Mouse (Mus musculus): Measurements from ENCODE around the gene Abcg5. TPM values are rescaled to one million over a fixed set of nuclear protein-coding genes. Genes with fewer than 3 reads are reported as not detected.

Abcg5 gene
- total RNA-seq, 2 experiments from 2014 or later: not detected

DNA sequence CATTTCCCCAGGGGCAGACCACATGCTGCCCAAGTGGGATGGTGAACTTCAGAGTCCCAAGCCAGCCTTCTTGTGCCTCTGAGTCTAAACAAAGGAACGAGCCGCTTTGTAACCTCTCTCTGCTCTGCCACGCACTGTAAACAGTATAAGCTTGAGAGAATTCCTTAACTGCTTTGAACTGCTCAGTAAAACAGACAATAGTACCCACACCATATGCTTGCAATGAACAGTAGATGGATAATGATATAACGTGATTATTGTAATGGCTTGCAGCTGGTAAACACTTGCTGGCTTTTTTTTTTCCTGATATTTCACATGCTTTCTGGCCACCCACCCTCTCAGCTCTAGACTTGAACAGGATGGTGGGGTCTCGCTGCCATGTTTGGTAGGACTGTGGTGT is 5.2 kb upstream of the Abcg5 start:
- ATAC-seq (replicated peaks; ENCODE audit: poor library complexity, severe bottlenecking): no peak

DNA sequence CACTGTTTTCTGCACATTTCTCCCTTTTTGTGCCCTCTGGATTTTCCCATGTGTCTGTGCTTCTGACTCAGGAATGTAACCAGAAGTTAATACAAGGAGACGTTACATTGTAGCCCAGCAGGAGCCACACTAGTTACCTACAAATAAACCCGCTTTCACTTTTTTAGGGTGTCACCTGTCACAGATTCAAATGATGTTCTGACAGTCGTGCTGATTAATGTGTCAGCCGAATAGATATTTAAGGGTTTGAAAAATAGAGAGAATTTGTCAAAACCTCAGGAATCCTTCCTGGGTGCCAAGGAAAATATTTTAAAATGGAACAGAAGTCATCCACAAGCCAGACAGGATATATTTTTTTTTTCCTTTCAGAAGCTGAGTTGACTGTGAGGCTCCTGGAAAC is 2.5 kb upstream of the Abcg5 start:
- ATAC-seq (replicated peaks; ENCODE audit: poor library complexity, severe bottlenecking): no peak

DNA sequence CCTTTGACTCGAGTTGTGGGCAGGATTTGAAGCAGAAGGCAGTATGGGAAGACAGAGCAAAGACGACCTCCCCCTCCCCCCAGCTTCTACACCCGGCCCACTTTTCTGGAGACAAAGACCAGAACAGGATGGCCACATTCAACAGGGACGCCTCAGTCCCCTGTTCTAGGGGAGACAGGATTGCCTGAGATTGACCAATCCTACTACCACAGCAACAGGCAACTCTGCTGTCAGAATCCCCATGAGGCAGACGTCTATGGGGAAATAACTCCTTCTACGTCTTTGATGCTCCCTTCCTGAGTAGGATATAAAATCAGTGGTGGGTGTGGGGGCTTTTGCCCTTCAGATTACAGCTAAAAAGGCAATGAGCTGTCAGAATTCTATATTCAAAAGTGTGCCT is 1.5 kb upstream of the Abcg5 start:
- ATAC-seq (replicated peaks; ENCODE audit: poor library complexity, severe bottlenecking): peak; percentile 66

DNA sequence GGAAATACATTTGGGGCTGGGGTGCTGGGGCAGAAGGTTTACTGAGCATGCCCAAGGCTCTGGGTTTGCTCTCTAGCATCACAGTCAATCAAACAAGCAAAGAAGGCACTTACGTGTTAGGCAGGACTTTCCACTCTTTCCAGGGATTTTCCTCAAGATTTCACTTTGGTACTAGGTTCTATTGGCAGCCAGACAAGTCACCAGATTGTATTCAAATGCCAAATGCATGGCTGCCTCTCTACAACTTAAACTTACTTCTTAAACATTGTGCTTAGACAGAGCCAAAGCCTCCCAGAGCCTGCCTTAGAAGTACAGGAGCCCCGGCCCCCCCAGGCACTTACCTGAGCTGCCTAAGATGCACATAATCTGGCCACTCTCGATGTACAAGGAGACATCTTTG is 1.1 kb downstream of the Abcg5 start:
- no peak for ATAC-seq (replicated peaks; ENCODE audit: poor library complexity, severe bottlenecking)

DNA sequence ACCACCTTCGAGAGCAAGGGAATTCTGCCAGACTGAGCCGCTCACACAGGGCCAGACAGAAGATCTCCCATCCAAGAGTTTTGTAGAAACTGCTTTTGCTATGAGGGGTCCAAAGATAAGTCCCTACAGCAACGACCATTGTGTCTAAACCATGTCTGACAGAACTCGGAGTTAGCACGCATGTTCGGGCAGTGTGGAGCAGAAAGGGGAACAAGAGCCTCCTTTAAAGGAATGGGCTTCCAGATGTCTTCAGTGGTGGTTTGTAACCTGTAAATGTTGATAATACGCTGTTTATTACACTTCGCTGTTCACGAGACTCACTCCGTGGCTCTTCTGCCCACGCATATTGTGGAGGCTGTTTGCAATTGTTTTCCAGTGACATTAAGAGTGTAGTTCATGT is 5.2 kb downstream of the Abcg5 start:
- peak; percentile 64 for ATAC-seq (replicated peaks; ENCODE audit: poor library complexity, severe bottlenecking)

DNA sequence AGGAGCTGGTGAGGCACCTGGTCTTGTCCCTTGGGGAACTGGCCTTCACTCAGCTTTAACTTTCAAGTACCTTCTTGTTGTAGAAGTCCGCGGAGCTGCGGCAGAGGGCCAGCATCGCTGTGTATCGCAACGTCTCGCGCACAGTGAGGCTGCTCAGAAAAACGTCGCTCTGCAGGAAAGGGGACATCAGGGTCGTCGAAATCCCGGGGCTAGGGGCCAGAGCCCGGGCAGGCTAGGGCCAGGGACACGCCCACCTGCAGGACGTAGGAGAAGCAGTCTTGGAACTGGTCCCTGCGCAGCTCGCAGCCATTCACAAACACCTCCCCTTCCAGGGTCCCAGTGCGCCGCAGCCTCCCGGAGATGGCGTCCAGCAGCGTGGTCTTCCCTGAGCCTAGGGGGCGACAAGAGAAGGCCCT is 6.9 kb downstream of the Abcg5 start, which contains the start of gene Abcg8:
Abcg8 (plus strand) TSS at position 352 of the 416 bp plus-strand sequence.
- peak; percentile 43 for ATAC-seq (replicated peaks; ENCODE audit: poor library complexity, severe bottlenecking)

DNA sequence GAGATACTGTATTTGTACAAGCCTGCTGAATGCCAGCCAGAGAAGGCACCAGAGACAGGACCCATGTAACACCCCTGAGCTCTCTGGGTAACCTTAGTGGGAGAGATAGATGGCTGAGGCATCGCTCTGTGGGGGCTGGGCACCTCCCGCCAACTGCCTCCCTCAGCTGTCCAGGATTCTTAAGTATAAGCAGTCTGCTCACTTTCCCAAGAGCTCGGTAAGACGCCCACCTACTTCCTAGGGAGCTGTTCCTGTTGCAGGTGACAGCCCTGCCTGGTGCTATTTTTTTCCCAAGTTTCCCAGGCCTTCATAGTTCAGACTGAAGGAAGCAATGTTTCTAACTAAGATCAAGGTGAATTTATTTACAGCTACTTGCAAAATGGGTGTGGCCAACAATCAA is 7.6 kb downstream of the Abcg5 start:
- no peak for ATAC-seq (replicated peaks; ENCODE audit: poor library complexity, severe bottlenecking)

DNA sequence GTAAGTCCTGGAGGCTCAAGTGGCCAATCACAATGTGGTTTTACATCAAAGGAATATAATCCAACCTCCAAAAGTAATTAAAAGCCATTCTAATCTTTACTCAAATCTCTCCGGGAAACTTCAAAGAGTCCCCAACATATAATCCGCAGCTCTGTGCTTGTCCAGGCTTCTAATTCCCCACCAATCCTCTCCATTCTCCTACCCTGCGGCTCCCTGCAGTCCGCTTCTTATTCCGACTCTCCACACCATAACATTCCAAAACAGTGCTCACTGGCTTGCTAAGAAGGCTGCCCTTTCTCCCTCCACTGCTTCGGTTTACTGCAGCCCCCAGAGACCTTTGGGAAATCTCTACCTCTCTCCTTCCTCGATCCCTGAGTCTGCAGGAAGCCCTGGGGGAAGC is 8.8 kb downstream of the Abcg5 start:
- ATAC-seq (replicated peaks; ENCODE audit: poor library complexity, severe bottlenecking): no peak

DNA sequence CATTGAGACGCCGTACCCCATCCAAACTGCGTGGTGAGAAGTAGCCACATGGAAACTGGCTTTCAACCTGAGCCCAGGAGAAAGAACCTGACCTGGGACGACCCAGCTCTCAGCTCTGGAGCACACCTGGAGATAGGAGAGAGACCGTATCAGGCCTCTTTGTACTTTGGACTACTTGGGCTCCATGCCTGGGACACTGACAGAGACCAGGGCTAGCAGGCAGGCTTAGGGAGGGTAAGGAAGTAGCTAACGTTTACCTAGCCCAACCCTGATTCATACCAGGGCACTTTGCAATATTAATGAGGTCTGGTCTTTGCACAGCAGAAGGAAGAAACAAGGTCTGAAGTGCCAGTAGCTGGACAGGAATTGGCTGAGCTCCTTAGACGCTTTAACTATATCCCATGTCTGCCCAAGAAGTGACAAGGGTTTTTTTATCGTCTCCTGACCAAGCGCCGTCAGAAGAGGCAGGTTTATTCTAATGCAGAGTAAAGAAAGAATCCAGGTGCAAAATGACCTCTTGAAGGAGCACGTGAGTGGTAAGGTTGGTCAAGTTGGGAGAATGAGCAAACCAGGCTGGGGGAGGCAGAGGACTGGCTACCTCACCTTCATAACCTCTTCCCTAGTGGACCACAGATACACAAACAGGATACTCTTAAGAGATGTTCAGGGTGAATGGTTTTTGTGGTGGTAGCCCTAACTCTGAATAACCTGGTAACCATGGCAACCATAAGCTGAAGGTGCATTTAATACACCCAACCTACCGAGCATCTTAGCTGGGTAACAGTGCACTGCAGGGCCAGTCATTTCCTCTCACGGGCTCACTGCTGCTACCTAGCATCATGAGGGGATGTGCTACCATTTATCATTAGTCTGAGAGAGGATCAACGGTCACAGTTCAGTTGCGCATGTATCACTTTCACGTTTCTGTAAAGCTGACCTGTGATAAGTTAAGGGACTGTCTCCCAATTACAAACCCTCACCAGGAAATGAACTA is 10.1 kb downstream of the Abcg5 start:
- ATAC-seq (replicated peaks; ENCODE audit: poor library complexity, severe bottlenecking): no peak

DNA sequence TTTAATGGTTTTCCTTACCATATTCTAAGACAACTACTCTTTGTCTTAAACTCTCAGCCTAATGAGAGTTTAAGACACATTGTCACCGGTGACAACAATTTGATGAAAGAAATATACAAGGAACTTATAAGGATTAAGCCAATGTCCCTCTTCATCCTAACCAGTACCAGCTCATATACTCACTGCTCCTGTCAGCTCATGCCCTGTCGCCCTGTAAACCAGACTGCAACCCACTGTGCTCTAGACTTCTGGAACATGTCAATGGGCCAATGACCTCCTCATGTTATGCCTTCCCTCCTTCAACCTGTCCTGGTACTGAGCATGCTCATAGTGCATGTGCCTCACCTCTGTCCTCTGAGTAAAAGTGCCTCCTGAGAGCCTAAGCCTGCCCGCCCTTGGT is 15.0 kb downstream of the Abcg5 start:
- ATAC-seq (replicated peaks; ENCODE audit: poor library complexity, severe bottlenecking): no peak

DNA sequence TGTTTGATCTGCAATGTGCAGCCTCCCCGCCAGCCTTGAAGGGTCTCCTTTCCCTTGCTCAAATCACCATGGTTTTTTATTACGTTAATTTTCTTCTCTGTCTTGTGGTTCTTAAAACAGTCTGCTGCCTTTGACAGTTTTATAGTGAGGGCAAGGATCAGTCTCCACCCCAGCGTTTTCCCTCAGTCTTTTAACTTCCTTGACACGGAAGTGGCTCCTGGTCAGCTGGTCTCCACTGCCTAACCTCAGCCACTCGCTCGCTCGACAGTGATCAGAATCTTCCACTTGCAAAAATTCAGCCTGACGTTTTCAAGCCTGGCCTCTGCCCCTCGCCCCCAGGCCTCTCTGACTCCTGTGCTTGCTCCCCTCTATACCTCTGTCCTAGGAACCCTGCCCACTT is 17.1 kb downstream of the Abcg5 start:
- ATAC-seq (replicated peaks; ENCODE audit: poor library complexity, severe bottlenecking): 0 out of 2 replicates have a peak, but pooled peaks have one; percentile 32

DNA sequence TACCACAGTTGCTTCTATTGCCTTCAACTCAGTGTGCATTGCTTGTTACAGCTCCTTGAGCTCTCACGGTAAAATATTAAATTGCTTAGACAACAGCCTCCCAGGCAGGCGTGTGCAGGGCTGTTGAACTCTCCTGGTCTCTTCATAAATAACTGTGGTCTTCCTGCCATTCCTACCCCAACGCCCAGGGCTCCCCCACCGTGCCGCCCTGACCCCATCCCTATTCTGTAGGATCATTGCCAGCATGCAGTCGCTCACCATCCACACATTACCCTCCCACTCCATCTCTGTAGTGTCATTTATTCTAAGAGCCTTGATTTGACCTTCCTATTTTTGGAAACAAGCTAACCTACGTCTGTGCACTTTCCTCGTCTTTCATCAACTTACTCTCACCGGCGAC is 17.8 kb downstream of the Abcg5 start:
- ATAC-seq (replicated peaks; ENCODE audit: poor library complexity, severe bottlenecking): no peak

DNA sequence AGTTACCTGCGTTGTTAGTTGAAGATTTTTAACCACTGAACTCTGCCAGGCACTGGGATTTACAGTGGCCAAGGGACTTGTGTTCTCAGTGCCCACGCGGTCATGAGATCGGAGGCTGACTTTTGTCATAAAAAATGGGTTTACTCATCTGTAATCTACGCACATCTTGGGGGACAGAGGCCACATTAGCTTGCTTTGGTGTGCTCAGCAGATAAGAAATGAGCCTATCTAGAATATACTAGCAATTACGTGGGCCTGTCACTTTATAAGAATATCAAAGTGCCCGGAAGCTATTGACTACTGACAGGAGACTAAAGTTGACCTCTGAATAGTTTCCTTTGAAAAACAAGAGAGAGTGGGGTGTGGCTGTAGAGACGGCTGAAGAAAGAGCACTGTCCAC is 23.9 kb downstream of the Abcg5 start:
- ATAC-seq (replicated peaks; ENCODE audit: poor library complexity, severe bottlenecking): no peak

DNA sequence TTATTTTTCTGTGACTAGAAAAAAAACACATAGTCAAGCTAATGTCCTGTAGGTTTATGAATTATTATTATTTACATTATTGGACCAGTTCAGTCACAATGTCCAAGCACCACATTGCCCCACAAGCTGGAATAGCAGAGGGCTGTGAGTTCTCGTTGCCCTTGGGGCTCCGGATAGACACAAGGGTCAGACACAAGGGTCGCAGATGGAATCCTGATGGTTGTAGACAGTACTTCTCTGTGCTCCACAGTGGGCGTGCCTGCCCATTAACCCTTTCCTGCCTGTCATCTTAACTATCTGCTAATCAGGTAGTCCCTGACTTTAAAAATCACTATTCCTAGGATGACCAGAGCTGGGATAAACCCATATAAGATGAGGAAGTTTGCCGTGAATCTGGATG is 24.6 kb downstream of the Abcg5 start:
- ATAC-seq (replicated peaks; ENCODE audit: poor library complexity, severe bottlenecking): no peak

DNA sequence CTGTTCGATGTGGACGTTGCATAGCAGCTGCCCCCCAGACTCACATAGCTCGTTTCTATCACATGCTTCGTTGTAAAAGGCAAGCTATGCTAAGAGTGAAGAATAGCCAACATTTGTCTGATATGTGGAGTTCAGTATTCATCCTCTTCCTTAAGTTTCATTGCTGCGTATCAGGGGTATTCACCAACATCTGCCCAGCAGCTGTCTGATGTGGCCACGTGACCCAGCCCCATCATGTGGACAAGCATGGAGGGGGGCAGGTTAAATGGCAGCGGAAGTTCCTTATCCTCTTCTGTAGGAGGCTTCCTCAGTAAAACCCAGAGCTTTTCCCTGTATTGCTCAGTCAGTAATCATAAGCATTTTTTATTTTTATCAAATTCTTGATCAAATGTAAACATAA is 25.0 kb downstream of the Abcg5 start:
- ATAC-seq (replicated peaks; ENCODE audit: poor library complexity, severe bottlenecking): no peak

DNA sequence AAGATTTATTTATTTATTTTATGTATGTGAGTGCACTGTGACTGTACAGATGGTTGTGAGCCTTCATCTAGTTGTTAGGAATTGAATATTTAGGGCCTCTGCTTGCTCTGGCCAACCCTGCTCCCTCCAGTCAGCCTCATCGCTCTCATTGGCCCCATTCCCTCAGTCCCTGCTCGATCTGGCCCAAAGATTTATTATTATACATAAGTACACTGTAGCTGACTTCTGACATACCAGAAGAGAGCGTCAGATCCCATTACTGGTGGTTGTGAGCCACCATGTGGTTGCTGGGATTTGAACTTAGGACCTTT is 25.4 kb downstream of the Abcg5 start:
- no peak for ATAC-seq (replicated peaks; ENCODE audit: poor library complexity, severe bottlenecking)

DNA sequence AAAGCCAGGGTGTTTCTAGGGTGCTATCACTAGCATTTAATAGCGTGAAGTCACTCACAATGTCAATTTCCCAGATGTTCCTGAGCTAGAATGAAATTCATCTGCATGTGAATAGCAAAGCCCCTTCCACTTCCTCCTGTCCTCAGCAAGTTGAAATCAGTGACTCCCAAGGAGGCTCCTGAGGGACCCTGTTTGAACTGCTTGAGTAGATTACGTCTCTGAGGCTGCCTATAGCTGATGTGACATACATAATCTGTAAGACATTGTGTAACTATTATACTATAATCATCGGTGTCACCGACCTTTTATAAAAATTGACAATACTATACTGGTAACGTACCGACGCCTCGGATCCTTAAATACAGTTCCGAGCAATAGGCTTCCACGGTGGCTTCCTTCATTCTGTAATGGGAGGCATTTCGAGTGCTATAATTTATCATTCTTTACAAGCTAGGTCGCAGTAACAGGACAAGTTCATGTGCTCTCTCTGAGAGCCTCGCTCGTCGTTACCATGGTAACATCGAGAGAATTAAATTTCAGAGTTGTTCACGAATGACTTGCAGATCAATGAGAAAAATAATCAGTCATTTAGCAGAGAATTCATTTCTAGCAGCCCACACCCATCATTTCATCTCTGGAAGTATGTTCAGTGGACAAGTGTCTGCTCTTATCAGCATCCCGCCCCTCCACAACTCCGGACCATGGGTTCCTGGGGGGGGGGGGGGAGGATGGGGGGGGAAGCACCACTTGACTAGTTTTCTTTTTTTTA is 26.0 kb downstream of the Abcg5 start:
- no peak for ATAC-seq (replicated peaks; ENCODE audit: poor library complexity, severe bottlenecking)

DNA sequence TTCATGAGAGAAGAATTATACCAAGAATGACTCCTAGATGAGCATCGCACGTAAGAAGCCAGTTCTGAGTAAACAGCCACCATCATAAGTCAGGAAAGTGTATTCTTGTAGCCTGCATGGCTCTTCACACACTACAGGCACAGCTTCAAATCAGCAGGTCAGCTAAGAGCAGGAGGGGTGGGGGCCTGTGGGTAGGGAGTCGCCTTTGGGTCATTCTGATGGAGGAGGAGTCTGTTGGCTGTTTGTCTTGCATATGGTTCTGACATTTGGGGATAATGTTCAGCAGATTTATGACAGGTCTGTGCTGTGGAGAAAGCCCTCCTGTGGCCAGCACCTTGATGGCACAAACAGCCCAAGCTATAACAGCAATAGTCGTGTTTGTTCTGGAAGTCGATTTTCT is 26.6 kb downstream of the Abcg5 start:
- ATAC-seq (replicated peaks; ENCODE audit: poor library complexity, severe bottlenecking): no peak

DNA sequence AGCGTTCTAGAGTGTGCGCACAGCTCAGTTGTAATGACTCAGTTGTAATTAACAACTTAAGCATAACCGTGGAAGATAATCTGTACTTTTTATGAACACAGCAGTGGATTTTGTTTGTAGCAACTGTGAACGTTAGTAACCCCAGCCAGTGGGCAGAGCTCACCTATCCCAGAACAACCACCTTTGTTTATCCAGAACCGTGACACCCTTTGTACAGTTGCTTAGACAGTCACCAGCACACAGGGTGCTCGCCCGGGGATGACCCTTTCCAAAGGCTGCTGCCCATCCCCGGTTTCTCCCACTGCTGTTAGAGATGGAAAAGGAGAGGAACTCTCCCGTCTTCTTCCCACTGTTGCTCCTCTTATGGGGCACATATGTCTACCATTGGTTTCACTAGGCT is 29.3 kb downstream of the Abcg5 start:
- ATAC-seq (replicated peaks; ENCODE audit: poor library complexity, severe bottlenecking): no peak

DNA sequence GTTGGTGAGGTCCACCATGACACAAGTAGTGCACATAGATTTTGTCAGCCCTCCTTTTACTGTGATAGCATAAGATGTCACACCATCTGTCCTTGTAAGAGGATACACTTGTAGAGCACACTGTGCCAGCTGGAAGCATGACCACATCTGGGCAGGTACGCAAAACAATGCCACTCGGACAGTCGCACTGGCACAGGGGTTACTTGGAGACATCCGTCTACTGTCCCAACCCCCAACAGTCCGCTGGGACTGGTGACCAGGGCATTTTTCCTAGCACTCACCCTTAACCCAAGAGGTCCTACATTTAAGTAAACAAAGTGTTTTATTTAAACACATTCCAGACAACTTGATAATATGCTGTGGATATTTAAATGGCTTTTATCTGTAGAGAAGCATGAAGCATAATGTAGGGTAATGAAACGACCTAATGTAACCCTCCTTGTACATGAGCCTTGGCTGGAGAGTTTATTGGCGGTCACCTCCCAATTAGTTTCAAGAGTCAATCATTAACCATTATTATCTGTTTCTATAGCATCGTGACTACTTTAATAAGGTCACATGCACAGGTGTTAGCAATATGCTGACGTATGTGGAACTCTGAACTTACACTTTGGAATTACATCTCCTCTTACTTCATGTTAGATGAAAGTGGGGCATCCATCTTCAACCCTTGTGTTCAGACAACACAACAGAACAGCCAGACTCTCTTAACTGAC is 32.4 kb downstream of the Abcg5 start:
- ATAC-seq (replicated peaks; ENCODE audit: poor library complexity, severe bottlenecking): no peak

DNA sequence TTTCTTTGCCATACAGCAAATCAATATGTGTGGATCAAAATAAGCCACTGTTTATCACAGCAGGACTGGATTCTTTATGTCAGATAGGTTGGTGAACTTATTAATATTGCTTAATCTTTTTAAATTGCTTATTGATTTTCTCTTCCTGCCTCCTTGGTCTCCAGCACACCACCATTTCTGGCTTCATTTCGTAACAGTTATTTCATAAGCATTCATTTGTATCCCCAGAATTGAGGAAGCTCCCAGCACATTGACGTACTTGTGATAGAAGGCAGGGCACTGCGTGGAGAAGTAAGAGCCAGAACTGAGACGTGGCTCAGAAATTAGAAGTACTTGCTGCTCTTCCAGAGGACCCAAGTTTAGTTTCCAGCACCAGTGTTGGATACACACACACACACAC is 35.2 kb downstream of the Abcg5 start:
- peak; percentile 95 for ATAC-seq (replicated peaks; ENCODE audit: poor library complexity, severe bottlenecking)

Data from granulocyte monocyte progenitor cell, adult 5-6 weeks (primary cell).